Mouse (Mus musculus): ENCODE measurements around the gene Gm45261.

DNA sequence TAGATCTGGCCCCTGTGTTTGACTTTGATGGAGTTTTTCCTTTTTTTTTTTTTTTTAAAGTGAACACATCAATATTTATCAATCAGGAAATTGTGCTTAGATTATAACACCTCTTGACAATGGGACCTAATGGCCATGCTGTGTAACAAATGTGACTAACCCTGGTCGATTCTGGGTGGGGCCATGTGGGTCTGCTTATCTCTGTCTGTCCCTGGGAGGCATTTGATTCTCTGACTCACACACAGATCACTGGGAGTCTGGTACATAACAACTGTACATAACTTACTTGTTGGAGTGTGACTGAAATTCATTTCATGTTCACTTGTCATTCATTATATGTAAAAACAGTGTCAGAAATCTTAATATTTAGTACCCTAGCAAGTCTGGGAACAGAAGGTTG is 13.7 kb downstream of the Gm45261 start:
- TF ChIP-seq CTCF (conservative IDR thresholded peaks at IDR 0.05 in 1 of 2, IDR thresholded peaks at IDR 0.05 in 1 of 2; ENCODE audit: low read depth in 2 of 2, low read length in 2 of 2) (no peak), MAX (IDR thresholded peaks at IDR 0.05; ENCODE audit: low read length) (no peak), EP300 (IDR thresholded peaks at IDR 0.05; ENCODE audit: low read length) (no peak), USF1 (IDR thresholded peaks at IDR 0.05; ENCODE audit: low read depth, low read length) (no peak), IRF4 (IDR thresholded peaks at IDR 0.05; ENCODE audit: low read depth, low read length) (no peak), UBTF (IDR thresholded peaks at IDR 0.05; ENCODE audit: low read depth, low read length) (no peak), TBP (conservative IDR thresholded peaks at IDR 0.05; ENCODE audit: low read depth, low read length) (no peak), SIN3A (IDR thresholded peaks at IDR 0.05; ENCODE audit: low read length) (no peak), POLR2A (IDR thresholded peaks at IDR 0.05; ENCODE audit: low read depth, low read length) (no peak), SMC3 (IDR thresholded peaks at IDR 0.05; ENCODE audit: low read depth, low read length) (no peak), ELF1 (IDR thresholded peaks at IDR 0.05; ENCODE audit: low read depth, low read length) (no peak), CHD2 (IDR thresholded peaks at IDR 0.05; ENCODE audit: low read length) (no peak), MAZ (IDR thresholded peaks at IDR 0.05; ENCODE audit: low read depth, low read length) (no peak)
